Mouse (Mus musculus) layer of hippocampus, postnatal 25 days (tissue): ENCODE results near the gene Kcnma1. TPM values are rescaled to one million over a fixed set of nuclear protein-coding genes. Genes with fewer than 3 reads are reported as not detected.

Experiments
- DNase-seq, 2 experiments: peaks; one replicate each; pipeline ENCODE4 v3.0.0; 2022; ENCODE audit warnings: mixed read lengths in 2 of 2, low spot score in 1 of 2; ENCODE audit errors: extremely low spot score in 1 of 2
- total RNA-seq, 2 experiments: library from RNA; stranded (reverse); gene quantifications; 2 replicates each; pipeline ENCODE4 v1.2.3; 2021

The Kcnma1 gene
- total RNA-seq, 2 experiments from 2014 or later = 123 to 154 TPM

GRCm38 (mm10) chr14:23710954-23711353 lies 303.3 kb downstream of the Kcnma1 start:
- DNase-seq = no peak

GRCm38 (mm10) chr14:23706837-23707236 lies 307.5 kb downstream of the Kcnma1 start:
- DNase-seq = no peak

- DNase-seq = no peak
Measured at GRCm38 (mm10) chr14:23705647-23706046, 308.6 kb downstream of the Kcnma1 start.

- DNase-seq = no peak
Measured at GRCm38 (mm10) chr14:23704303-23704702, 310.0 kb downstream of the Kcnma1 start.

GRCm38 (mm10) chr14:23696341-23696740 lies 317.9 kb downstream of the Kcnma1 start:
- DNase-seq = no peak

GRCm38 (mm10) chr14:23689681-23690080 lies 324.6 kb downstream of the Kcnma1 start:
- DNase-seq = no peak

- no peak for DNase-seq
Measured at GRCm38 (mm10) chr14:23688513-23688912, 325.8 kb downstream of the Kcnma1 start.

- no peak for DNase-seq
Measured at GRCm38 (mm10) chr14:23684463-23685066, 329.7 kb downstream of the Kcnma1 start.

GRCm38 (mm10) chr14:23682758-23683157 lies 331.5 kb downstream of the Kcnma1 start:
- DNase-seq = no peak

- DNase-seq = no peak
Measured at GRCm38 (mm10) chr14:23679378-23679777, 334.9 kb downstream of the Kcnma1 start.

GRCm38 (mm10) chr14:23666420-23666819 lies 347.9 kb downstream of the Kcnma1 start:
- DNase-seq = no peak

GRCm38 (mm10) chr14:23651682-23652081 lies 362.6 kb downstream of the Kcnma1 start:
- no peak for DNase-seq

GRCm38 (mm10) chr14:23650126-23650525 lies 364.2 kb downstream of the Kcnma1 start:
- DNase-seq = no peak

GRCm38 (mm10) chr14:23645361-23646063 lies 368.8 kb downstream of the Kcnma1 start:
- no peak for DNase-seq

- no peak for DNase-seq
Measured at GRCm38 (mm10) chr14:23643162-23643561, 371.1 kb downstream of the Kcnma1 start.

GRCm38 (mm10) chr14:23640665-23641064 lies 373.6 kb downstream of the Kcnma1 start:
- no peak for DNase-seq

GRCm38 (mm10) chr14:23638078-23638695 lies 376.1 kb downstream of the Kcnma1 start:
- DNase-seq = no peak

GRCm38 (mm10) chr14:23635903-23636302 lies 378.4 kb downstream of the Kcnma1 start:
- DNase-seq = no peak

- no peak for DNase-seq
Measured at GRCm38 (mm10) chr14:23633011-23633595, 381.2 kb downstream of the Kcnma1 start.

- DNase-seq = no peak
Measured at GRCm38 (mm10) chr14:23626925-23627324, 387.4 kb downstream of the Kcnma1 start.

- DNase-seq = no peak
Measured at GRCm38 (mm10) chr14:23626114-23626513, 388.2 kb downstream of the Kcnma1 start.
